Mouse (Mus musculus): Measurements from ENCODE around the gene Rabac1.

Rabac1 gene

DNA sequence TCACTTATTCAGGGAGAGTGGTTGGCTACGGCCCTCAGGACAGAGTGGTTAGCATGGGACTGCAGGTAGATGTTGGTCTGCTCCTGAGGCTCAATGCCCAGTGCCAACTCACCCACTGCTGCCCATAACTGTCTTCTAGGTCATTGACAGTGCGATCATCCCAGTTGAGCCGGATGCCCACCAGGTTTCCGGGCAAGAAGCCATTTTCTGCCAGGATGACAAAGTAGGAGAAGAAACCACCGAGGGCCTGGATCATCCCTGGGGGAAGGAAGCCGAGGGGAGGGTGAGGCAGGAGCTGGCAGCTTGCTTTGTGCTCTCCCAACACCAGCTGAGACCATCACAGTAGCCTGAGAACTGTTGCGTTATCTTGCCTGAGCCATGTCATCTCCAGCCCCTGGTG lies 7.9 kb upstream of the Rabac1 start:
- peak; percentile 55 for DNase-seq

- DNase-seq: no peak
These were observed 6.2 kb upstream of the Rabac1 start for GRCm38 (mm10) chr7:24978781-24979180.

DNA sequence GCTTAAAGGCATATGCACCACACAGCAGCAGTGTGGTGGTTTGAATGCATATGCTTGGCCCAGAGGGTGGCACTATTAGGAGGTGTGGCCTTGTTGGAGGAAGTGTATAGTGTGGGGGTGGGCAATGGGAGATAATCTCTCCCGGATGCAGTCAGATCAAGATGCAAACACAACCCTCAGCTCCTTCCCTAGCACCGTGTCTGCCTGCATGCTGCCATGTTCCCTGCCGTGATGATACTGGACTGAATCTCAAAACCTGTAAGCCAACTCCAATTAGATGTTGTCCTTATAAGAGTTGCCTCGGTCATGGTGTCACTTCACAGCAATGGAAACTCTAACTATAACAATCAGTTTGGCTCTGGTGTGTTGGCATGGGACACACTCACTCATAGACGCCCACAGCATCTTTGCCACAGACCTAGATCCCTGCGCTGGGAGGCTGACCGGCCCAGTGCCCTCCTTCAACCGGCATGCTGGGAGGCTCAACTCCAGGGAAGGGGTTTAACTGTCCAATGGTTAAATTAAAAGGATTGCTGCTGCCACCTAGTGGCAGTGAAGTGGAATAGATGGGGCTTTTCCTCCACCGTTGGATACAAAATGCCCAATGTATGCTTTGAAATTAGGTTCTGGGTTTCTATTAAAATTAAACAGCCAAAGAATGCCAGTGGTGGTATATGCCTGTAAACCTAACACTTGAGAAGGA lies 2.5 kb upstream of the Rabac1 start:
- DNase-seq: peak; percentile 70 to 77

GRCm38 (mm10) chr7:24973902-24974301 lies 1.3 kb upstream of the Rabac1 start:
- no peak for DNase-seq

DNA sequence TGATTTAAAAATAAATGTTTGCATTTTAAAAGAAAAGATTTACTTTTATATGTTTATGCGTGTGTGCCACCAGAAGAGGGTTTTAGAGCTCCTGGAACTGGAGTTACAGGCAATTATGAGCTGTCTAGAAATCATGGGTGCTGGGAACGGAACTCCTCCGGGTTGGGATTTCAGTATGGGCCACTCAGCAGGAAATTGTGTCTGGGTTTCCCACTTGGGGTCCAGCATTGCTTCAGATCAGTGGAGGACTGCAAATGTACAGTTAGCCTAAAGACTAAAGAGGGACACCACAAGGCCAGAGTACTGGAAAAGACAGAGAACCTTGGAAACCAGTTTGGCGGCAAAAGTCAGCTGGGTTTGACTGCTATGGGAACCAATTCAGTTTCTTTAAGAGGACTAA lies 654 bp upstream of the Rabac1 start:
- no peak for DNase-seq

- DNase-seq: peak; percentile 81 to 82
These were observed 1.1 kb downstream of the Rabac1 start for GRCm38 (mm10) chr7:24971261-24971971.

- no peak for DNase-seq
These were observed 2.2 kb downstream of the Rabac1 start for GRCm38 (mm10) chr7:24970341-24970740.

GRCm38 (mm10) chr7:24969805-24970204 lies 2.7 kb downstream of the Rabac1 start:
- DNase-seq: peak; percentile 83 to 84

DNA sequence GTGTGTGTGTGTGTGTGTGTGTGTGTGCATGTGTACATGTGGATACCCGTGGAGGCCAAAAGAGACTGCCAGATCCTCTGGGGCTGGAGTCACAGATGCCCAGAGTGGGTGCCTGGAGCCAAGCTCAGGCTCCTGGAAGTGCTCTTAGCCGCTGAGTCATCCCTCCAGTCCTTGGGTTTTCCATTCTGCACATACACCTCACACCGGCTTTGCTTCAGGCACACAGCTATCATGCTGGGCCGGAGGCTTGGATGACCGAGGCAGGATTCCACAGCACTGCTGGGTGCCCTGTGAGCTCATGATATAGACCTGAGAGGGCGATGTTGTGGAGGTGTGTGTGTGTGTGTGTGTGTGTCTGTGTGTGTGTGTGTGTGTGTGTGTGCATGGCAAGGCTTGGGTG lies 4.1 kb downstream of the Rabac1 start:
- DNase-seq: no peak

- no peak for DNase-seq
These were observed 4.6 kb downstream of the Rabac1 start for GRCm38 (mm10) chr7:24967966-24968365.

- DNase-seq: peak; percentile 92 to 96
These were observed 7.5 kb downstream of the Rabac1 start for GRCm38 (mm10) chr7:24964897-24965535.

DNA sequence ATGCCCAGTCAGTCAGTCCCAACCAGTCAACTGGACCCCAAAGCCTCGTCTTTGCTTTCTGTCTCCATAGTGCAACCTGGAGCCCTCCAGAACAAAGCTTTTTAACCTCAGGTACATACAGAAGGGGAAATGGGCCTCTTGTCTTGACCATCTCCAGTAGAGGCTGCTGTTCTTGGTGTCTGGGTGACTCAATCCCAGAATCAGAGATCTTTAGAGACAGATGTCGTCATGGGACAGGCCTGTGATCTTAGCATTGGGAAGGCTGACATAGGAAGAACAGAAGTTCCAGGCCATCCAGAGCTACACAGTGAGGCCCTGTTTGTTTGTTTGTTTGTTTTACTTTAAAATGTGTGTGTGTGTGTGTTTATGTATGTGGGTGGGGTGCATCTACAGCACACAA lies 8.3 kb downstream of the Rabac1 start:
- DNase-seq: no peak

DNA sequence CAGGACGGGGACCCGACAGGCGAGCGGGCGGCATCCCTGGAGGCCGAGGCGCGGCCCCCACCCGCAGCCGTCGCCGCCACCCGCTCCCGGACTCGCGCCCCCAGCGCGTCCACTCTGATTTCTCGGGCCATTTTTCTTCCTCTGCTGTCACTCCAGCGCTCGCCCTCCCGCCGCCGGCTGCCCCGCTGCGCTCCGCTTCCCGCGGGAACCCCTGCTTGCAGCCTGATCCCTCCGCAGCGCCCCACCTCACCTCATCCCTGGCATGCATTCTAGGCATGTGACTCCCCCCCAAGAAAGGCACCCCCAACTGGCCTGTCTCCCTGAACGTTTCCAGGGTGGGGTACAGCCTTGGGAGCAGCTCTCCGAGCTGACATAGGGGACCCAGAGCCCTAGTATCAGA lies 17.3 kb downstream of the Rabac1 start:
- peak in 1 of 2 experiments; percentile 15 for DNase-seq

GRCm38 (mm10) chr7:24954450-24954849 lies 18.1 kb downstream of the Rabac1 start:
- DNase-seq: peak in 1 of 2 experiments; percentile 31

- DNase-seq: no peak
These were observed 18.6 kb downstream of the Rabac1 start for GRCm38 (mm10) chr7:24953966-24954365.

GRCm38 (mm10) chr7:24949958-24950623 lies 22.5 kb downstream of the Rabac1 start:
- DNase-seq: peak; percentile 92 to 95

DNA sequence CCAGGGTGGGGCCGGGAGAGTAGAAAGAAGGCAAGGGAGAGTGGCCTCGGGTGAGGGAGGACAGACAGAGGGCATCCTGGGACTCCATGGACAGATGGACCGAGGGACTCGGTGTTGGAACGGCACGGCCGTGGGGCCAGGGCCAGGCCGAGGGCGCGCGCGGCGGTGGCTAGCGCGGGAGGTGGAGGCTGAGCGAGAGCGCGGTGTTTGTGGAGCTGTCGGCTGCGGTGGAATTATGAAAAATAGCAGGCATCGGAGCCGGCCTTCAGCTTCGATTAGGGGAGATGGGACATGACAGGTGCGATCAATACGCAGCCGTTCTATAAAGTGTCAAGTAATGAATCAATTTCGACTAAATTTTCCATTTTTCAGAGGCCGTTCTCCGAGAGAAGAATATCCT lies 23.8 kb downstream of the Rabac1 start:
- DNase-seq: peak in 1 of 2 experiments; percentile 53

DNA sequence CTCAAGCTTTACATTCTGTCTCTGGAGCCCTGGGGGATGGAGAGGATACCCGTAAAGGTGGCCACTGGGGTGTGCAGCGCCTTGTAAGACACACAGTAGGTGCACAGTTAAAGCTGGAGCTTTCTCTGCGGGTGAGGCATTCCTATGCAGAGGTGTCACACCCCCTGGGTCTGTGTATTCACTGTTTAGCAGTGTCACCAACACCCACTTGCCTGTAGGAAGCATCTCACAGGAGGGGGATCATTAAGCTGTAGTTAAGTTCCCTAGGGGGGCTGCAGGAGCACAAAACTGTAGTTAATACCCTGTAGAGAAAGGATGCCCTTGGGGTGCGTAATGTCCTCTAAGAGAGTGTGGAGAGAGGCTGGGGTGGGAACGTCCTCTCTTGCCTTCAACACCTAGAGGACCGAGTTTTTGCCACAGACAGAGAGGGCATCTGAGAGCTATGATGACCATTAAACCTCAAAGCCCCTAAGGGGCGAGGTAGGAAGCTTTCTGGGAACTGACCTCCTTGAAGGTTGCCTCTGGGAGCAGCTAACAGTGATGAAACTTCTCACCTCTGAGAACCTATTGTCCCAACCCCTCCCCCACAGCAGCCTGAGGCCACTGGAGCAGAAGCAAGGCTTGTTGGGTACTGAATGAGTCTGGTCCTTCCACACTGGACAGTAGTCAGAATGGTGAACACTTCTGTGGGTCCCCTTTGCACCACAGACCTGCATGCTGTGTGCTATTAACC lies 25.1 kb downstream of the Rabac1 start:
- no peak for DNase-seq

DNA sequence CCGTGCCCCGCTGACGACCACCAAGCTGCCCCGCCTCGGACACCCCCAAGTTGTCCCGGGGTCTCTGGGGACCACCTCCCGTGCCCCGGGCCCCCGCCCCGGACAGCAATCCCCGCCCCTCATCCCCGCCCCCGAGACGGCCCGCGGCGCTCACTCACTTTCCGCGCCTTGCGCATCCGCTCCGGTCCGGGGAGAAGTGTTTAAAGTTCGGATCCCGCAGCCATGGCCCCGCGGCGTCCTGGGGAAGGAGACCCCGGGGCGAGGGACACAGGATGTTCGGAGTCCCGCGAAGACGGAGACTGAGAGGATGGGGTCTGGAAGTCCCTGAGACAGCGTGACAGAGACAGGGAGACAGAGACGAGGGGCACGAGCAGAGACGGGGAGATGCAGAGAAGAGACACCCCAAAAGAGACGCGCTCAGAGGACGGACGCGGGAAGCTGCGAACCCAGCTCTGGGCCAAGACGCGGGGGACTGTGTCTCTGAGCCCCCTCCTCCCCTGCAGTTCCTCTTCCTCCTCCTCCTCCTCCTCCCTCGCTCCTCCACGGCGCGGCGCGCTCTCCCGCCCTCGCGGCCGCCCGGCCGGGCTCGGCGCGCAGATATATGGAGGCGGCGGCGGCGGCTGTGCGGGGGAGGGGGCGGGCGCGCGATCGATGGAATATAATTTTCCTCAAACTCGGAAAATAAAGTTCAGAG lies 28.1 kb downstream of the Rabac1 start, which contains the start of gene Gm4881:
Gm4881 (minus strand) TSS at position 238 of the 694 bp plus-strand sequence.
- DNase-seq: no peak

- DNase-seq: no peak
These were observed 28.9 kb downstream of the Rabac1 start for GRCm38 (mm10) chr7:24943641-24944040.

- DNase-seq: no peak
These were observed 40.9 kb downstream of the Rabac1 start for GRCm38 (mm10) chr7:24931651-24932050.

DNA sequence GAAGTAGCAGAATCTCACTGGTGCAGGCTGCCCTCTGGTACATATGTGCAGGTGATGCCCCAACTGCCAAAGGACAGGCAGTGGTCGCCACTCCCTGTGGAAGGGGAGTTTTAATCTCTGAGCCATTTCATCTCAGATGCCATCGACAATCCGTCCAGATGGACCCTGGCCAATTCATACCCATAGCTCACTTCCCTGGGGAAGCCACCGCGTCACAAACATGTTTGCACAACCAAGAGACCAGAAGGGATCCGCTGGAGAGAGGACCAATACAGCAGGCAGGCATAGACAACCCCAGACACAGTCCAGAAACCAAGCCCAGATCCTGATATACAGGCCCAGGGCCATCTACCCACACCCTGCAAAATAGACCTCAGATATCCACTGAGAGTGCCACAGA lies 42.1 kb downstream of the Rabac1 start:
- DNase-seq: peak; percentile 53 to 55
